Mouse (Mus musculus) kidney, embryonic 15.5 days (tissue): ENCODE measurements around the gene Gucd1. TPM values are rescaled to one million over a fixed set of nuclear protein-coding genes. Genes with fewer than 3 reads are reported as not detected.

Experiments
- ATAC-seq: fragments of 200-750 bp; cut with Nextera tagmentation; replicated peaks from 2 replicates; pipeline ENCODE4 v1.8.0; 2017; ENCODE audit warnings: moderate TSS enrichment; ENCODE audit not compliant: low FRiP score
- H3K27ac ChIP-seq: fragments of 300-500 bp; sonication (generic); 2 replicates; pipeline ENCODE4 v1.5.1; 2015; ENCODE audit warnings: mild to moderate bottlenecking, inconsistent platforms
- H3K27me3 ChIP-seq: fragments of 300-500 bp; sonication (generic); 2 replicates; pipeline ENCODE4 v1.6.1; 2015; ENCODE audit warnings: inconsistent platforms
- H3K36me3 ChIP-seq: fragments of 300-500 bp; sonication (generic); 2 replicates; pipeline ENCODE4 v1.6.1; 2015; ENCODE audit warnings: inconsistent platforms
- H3K4me1 ChIP-seq: fragments of 300-500 bp; sonication (generic); 2 replicates; pipeline ENCODE4 v1.6.1; 2015; ENCODE audit warnings: inconsistent platforms
- H3K4me2 ChIP-seq: fragments of 300-500 bp; sonication (generic); 2 replicates; pipeline ENCODE4 v1.6.1; 2015; ENCODE audit warnings: moderate library complexity, mild to moderate bottlenecking, inconsistent platforms
- H3K4me3 ChIP-seq: fragments of 300-500 bp; sonication (generic); replicated peaks from 2 replicates; pipeline ENCODE4 v1.5.1; 2015; ENCODE audit warnings: mild to moderate bottlenecking, inconsistent platforms
- H3K9ac ChIP-seq: fragments of 300-500 bp; sonication (generic); 2 replicates; pipeline ENCODE4 v1.6.1; 2015; ENCODE audit warnings: mild to moderate bottlenecking, inconsistent platforms
- H3K9me3 ChIP-seq: fragments of 300-500 bp; sonication (generic); replicated peaks from 2 replicates; pipeline ENCODE4 v1.6.1; 2016; ENCODE audit warnings: inconsistent platforms
- WGBS: fragments of 180-500 bp; shearing (Covaris S2); methylation state at CpG from one replicate; pipeline ENCODE4 v1.1.7; 2015; ENCODE audit warnings: mixed read lengths; 5-methylcytosine and 5-hydroxymethylcytosine counted together
- polyA plus RNA-seq: library from polyadenylated mRNA; unstranded; fragments of >200 nt; fragmentation: Nextera tagmentation; extraction: Ambion mirVana; gene quantifications from 2 replicates; pipeline ENCODE4 v1.2.1, GENCODE M21; 2015

Gucd1 gene
- polyA plus RNA-seq, 1 experiment from 2014 or later, result 46.0 TPM

GRCm38 (mm10) chr10:75439211-75439811 lies 78.5 kb downstream of the Gucd1 start:
- WGBS, result 47% methylated on average over 7 of the region's 7 CpGs
- 0 out of 2 replicates have a peak overlapping the region, but pooled peaks have one; percentile 27 for H3K27ac ChIP-seq
- no peak overlapping the region for H3K4me2 ChIP-seq
- no peak overlapping the region for H3K9ac ChIP-seq
- no peaks in the 10 kb centered on the region for H3K27me3 ChIP-seq
- H3K36me3 ChIP-seq, result no peaks in the 10 kb centered on the region
- no peaks in the 10 kb centered on the region for H3K9me3 ChIP-seq
- H3K4me3 ChIP-seq, result no peak overlapping the region
- peaks cover 18% of the 10 kb centered on the region for H3K4me1 ChIP-seq
- ATAC-seq, result no peak

GRCm38 (mm10) chr10:75438132-75438810 lies 79.5 kb downstream of the Gucd1 start:
- Histone ChIP-seq H3K27me3 (no peaks in the 10 kb centered on the region), H3K4me3 (no peak overlapping the region), H3K9ac (no peak overlapping the region), H3K9me3 (no peaks in the 10 kb centered on the region), H3K27ac (peak overlapping the region; percentile 15; the same call in 1 of the 2 replicates), H3K36me3 (no peaks in the 10 kb centered on the region), H3K4me1 (peaks cover 15% of the 10 kb centered on the region), H3K4me2 (no peak overlapping the region)
- ATAC-seq, result peak; percentile 54; the same call in 1 of the 2 replicates
- 52% methylated on average over 13 of the region's 13 CpGs for WGBS

- no peak overlapping the region for H3K27ac ChIP-seq
- H3K4me3 ChIP-seq, result no peak overlapping the region
- H3K4me2 ChIP-seq, result no peak overlapping the region
- H3K36me3 ChIP-seq, result no peaks in the 10 kb centered on the region
- no peaks in the 10 kb centered on the region for H3K27me3 ChIP-seq
- H3K4me1 ChIP-seq, result peaks cover 15% of the 10 kb centered on the region
- ATAC-seq, result no peak
- H3K9ac ChIP-seq, result no peak overlapping the region
- 83% methylated on average over 1 of the region's 1 CpGs for WGBS
- no peaks in the 10 kb centered on the region for H3K9me3 ChIP-seq
Observed at GRCm38 (mm10) chr10:75437284-75437683, 80.5 kb downstream of the Gucd1 start.

GRCm38 (mm10) chr10:75436604-75437217 lies 81.1 kb downstream of the Gucd1 start:
- no peaks in the 10 kb centered on the region for H3K36me3 ChIP-seq
- H3K27me3 ChIP-seq, result no peaks in the 10 kb centered on the region
- no peaks in the 10 kb centered on the region for H3K9me3 ChIP-seq
- 12% methylated on average over 3 of the region's 3 CpGs for WGBS
- H3K4me2 ChIP-seq, result no peak overlapping the region
- no peak overlapping the region for H3K9ac ChIP-seq
- ATAC-seq, result peak; percentile 16; the same call in 1 of the 2 replicates
- H3K4me3 ChIP-seq, result no peak overlapping the region
- H3K27ac ChIP-seq, result no peak overlapping the region
- H3K4me1 ChIP-seq, result peaks cover 15% of the 10 kb centered on the region

GRCm38 (mm10) chr10:75430633-75431032 lies 87.1 kb downstream of the Gucd1 start:
- H3K9ac ChIP-seq, result no peak overlapping the region
- 0 out of 2 replicates have a peak, but pooled peaks cover 2% of the 10 kb centered on the region for H3K4me1 ChIP-seq
- no peak overlapping the region for H3K4me3 ChIP-seq
- no peak overlapping the region for H3K27ac ChIP-seq
- no peaks in the 10 kb centered on the region for H3K9me3 ChIP-seq
- 94% methylated on average over 6 of the region's 6 CpGs for WGBS
- ATAC-seq, result no peak
- H3K4me2 ChIP-seq, result no peak overlapping the region
- no peaks in the 10 kb centered on the region for H3K27me3 ChIP-seq
- H3K36me3 ChIP-seq, result no peaks in the 10 kb centered on the region

GRCm38 (mm10) chr10:75430147-75430537 lies 87.6 kb downstream of the Gucd1 start:
- Histone ChIP-seq H3K36me3 (no peaks in the 10 kb centered on the region), H3K4me2 (no peak overlapping the region), H3K27ac (no peak overlapping the region), H3K27me3 (no peaks in the 10 kb centered on the region), H3K9ac (no peak overlapping the region), H3K9me3 (no peaks in the 10 kb centered on the region), H3K4me3 (no peak overlapping the region), H3K4me1 (0 out of 2 replicates have a peak, but pooled peaks cover 2% of the 10 kb centered on the region)
- no peak for ATAC-seq
- 95% methylated on average over 5 of the region's 5 CpGs for WGBS

GRCm38 (mm10) chr10:75429522-75430146 lies 88.1 kb downstream of the Gucd1 start:
- WGBS, result 87% methylated on average over 7 of the region's 7 CpGs
- no peak overlapping the region for H3K9ac ChIP-seq
- 0 out of 2 replicates have a peak, but pooled peaks cover 2% of the 10 kb centered on the region for H3K4me1 ChIP-seq
- no peak for ATAC-seq
- no peaks in the 10 kb centered on the region for H3K27me3 ChIP-seq
- H3K27ac ChIP-seq, result 0 out of 2 replicates have a peak overlapping the region, but pooled peaks have one; percentile 22
- H3K4me3 ChIP-seq, result no peak overlapping the region
- H3K4me2 ChIP-seq, result no peak overlapping the region
- H3K36me3 ChIP-seq, result no peaks in the 10 kb centered on the region
- H3K9me3 ChIP-seq, result no peaks in the 10 kb centered on the region

GRCm38 (mm10) chr10:75429004-75429380 lies 88.8 kb downstream of the Gucd1 start:
- Histone ChIP-seq H3K36me3 (no peaks in the 10 kb centered on the region), H3K9ac (no peak overlapping the region), H3K27ac (0 out of 2 replicates have a peak overlapping the region, but pooled peaks have one; percentile 22), H3K4me3 (no peak overlapping the region), H3K4me1 (no peaks in the 10 kb centered on the region), H3K9me3 (no peaks in the 10 kb centered on the region), H3K27me3 (no peaks in the 10 kb centered on the region), H3K4me2 (no peak overlapping the region)
- 73% methylated on average over 6 of the region's 6 CpGs for WGBS
- ATAC-seq, result peak; percentile 78; the same call in 1 of the 2 replicates

GRCm38 (mm10) chr10:75428049-75429003 lies 89.4 kb downstream of the Gucd1 start:
- Histone ChIP-seq H3K4me3 (no peak overlapping the region), H3K9me3 (no peaks in the 10 kb centered on the region)

GRCm38 (mm10) chr10:75424498-75424901 lies 93.3 kb downstream of the Gucd1 start:
- no peak overlapping the region for H3K4me3 ChIP-seq
- no peak for ATAC-seq
- no peaks in the 10 kb centered on the region for H3K27me3 ChIP-seq
- 72% methylated on average over 10 of the region's 10 CpGs for WGBS
- H3K9me3 ChIP-seq, result no peaks in the 10 kb centered on the region
- no peaks in the 10 kb centered on the region for H3K36me3 ChIP-seq
- H3K4me1 ChIP-seq, result no peaks in the 10 kb centered on the region
- no peak overlapping the region for H3K9ac ChIP-seq
- no peak overlapping the region for H3K27ac ChIP-seq
- H3K4me2 ChIP-seq, result no peak overlapping the region

More at GRCm38 (mm10) chr10:75428049-75429003, 89.4 kb downstream of the Gucd1 start:
- WGBS, result 86% methylated on average over 13 of the region's 13 CpGs
- ATAC-seq, result no peak
- no peaks in the 10 kb centered on the region for H3K4me1 ChIP-seq
- no peaks in the 10 kb centered on the region for H3K27me3 ChIP-seq
- no peak overlapping the region for H3K9ac ChIP-seq
- H3K27ac ChIP-seq, result no peak overlapping the region
- H3K36me3 ChIP-seq, result no peaks in the 10 kb centered on the region
- no peak overlapping the region for H3K4me2 ChIP-seq

- ATAC-seq, result no peak
- 75% methylated on average over 4 of the region's 4 CpGs for WGBS
Observed at GRCm38 (mm10) chr10:75418747-75419146, 99.0 kb downstream of the Gucd1 start.

More at GRCm38 (mm10) chr10:75418747-75419146, 99.0 kb downstream of the Gucd1 start:
- Histone ChIP-seq H3K4me2 (no peak overlapping the region), H3K9me3 (no peaks in the 10 kb centered on the region), H3K36me3 (no peaks in the 10 kb centered on the region), H3K27ac (no peak overlapping the region), H3K9ac (no peak overlapping the region), H3K4me3 (no peak overlapping the region), H3K27me3 (no peaks in the 10 kb centered on the region), H3K4me1 (no peaks in the 10 kb centered on the region)
